Mouse (Mus musculus) thymus, adult 2 months (tissue): ENCODE data around the gene Hoxa9. TPM values are rescaled to one million over a fixed set of nuclear protein-coding genes. Genes with fewer than 3 reads are reported as not detected.

Source experiments
- DNase-seq: peaks from one replicate; pipeline ENCODE4 v3.0.0; 2021
- H3K27ac ChIP-seq: fragments of 200-500 bp; 2 replicates; pipeline ENCODE4 v1.5.1; 2012; ENCODE audit warnings: low read length, control low read depth; ENCODE audit not compliant: control insufficient read depth, insufficient read depth
- H3K27me3 ChIP-seq: fragments of 200-500 bp; 2 replicates; pipeline ENCODE4 v1.6.1; 2012; ENCODE audit warnings: mild to moderate bottlenecking, low read length, moderate library complexity, mixed read lengths; ENCODE audit not compliant: control insufficient read depth, insufficient read depth
- H3K36me3 ChIP-seq: fragments of 200-500 bp; 2 replicates; pipeline ENCODE4 v1.6.1; 2012; ENCODE audit warnings: mild to moderate bottlenecking, low read length, moderate library complexity; ENCODE audit not compliant: control insufficient read depth, insufficient read depth
- H3K4me1 ChIP-seq: fragments of 200-500 bp; replicated peaks from 2 replicates; pipeline ENCODE4 v1.6.1; 2012; ENCODE audit warnings: low read length; ENCODE audit not compliant: control insufficient read depth, insufficient read depth
- H3K4me3 ChIP-seq: fragments of 200-500 bp; 2 replicates; pipeline ENCODE4 v1.5.1; 2012; ENCODE audit warnings: mild to moderate bottlenecking, low read length, control low read depth, moderate library complexity; ENCODE audit not compliant: control insufficient read depth, insufficient read depth
- CTCF ChIP-seq: fragments of 200-500 bp; IDR thresholded peaks from 2 replicates; pipeline ENCODE4 v1.5.1; 2012; ENCODE audit warnings: mild to moderate bottlenecking, control low read depth, low read length, moderate library complexity, borderline replicate concordance; ENCODE audit not compliant: control insufficient read depth, poor library complexity, insufficient read depth; ENCODE audit errors: extremely low read depth
- POLR2A ChIP-seq: fragments of 200-500 bp; IDR thresholded peaks from 2 replicates; pipeline ENCODE4 v1.6.1; 2012; ENCODE audit warnings: mild to moderate bottlenecking, low read length, control low read depth, moderate library complexity; ENCODE audit not compliant: control insufficient read depth, poor library complexity, insufficient read depth; ENCODE audit errors: extremely low read depth
- WGBS: fragments of 180-500 bp; shearing (Covaris S2); methylation state at CpG from one replicate; pipeline ENCODE4 v1.1.7; 2018; 5-methylcytosine and 5-hydroxymethylcytosine counted together
- polyA plus RNA-seq: library from polyadenylated mRNA; depleted of rRNA; stranded (reverse); fragments of >200 nt; gene quantifications from 2 replicates; pipeline ENCODE4 v1.2.3, GENCODE M21; 2012; rRNA removed

Gene Hoxa9
- 0.26 and 0.56 TPM in 2 replicates for polyA plus RNA-seq

GRCm38 (mm10) chr6:52230516-52231165 lies at the start of gene Hoxa9:
Gene Hoxa9, minus strand, starts transcription at chr6:52231089.
- TF ChIP-seq CTCF (no peak), POLR2A (no peak)
- Histone ChIP-seq H3K27ac (no peak within 1 kb of the TSS), H3K4me3 (no peak within 1 kb of the TSS), H3K27me3 (peaks cover 52% of the 10 kb centered on the region), H3K36me3 (no peaks in the 10 kb centered on the region), H3K4me1 (peaks cover 5% of the 10 kb centered on the region; the same call in 1 of the 2 replicates)
- 6% methylated on average over 26 of the region's 36 CpGs for WGBS
- no peak for DNase-seq

GRCm38 (mm10) chr6:52276920-52277319 lies 46.0 kb upstream of the Hoxa9 start:
- 38% methylated on average over 5 of the region's 5 CpGs for WGBS
- TF ChIP-seq POLR2A, result no peak
- no peak for TF ChIP-seq CTCF
- H3K27ac ChIP-seq, result no peak overlapping the region
- no peak for DNase-seq
- no peaks in the 10 kb centered on the region for H3K4me1 ChIP-seq
- no peaks in the 10 kb centered on the region for H3K36me3 ChIP-seq
- H3K27me3 ChIP-seq, result peaks cover 36% of the 10 kb centered on the region
- H3K4me3 ChIP-seq, result no peak overlapping the region

- H3K27me3 ChIP-seq, result peaks cover 36% of the 10 kb centered on the region
- H3K27ac ChIP-seq, result no peak overlapping the region
These were observed 45.5 kb upstream of the Hoxa9 start for GRCm38 (mm10) chr6:52276382-52276781.

GRCm38 (mm10) chr6:52275563-52276280 lies 44.8 kb upstream of the Hoxa9 start:
- no peaks in the 10 kb centered on the region for H3K4me1 ChIP-seq
- no peaks in the 10 kb centered on the region for H3K36me3 ChIP-seq
- no peak overlapping the region for H3K4me3 ChIP-seq
- no peak overlapping the region for H3K27ac ChIP-seq
- 52% methylated on average over 8 of the region's 8 CpGs for WGBS
- TF ChIP-seq POLR2A (no peak), CTCF (no peak)
- H3K27me3 ChIP-seq, result peaks cover 36% of the 10 kb centered on the region
- DNase-seq, result no peak

More at GRCm38 (mm10) chr6:52276382-52276781, 45.5 kb upstream of the Hoxa9 start:
- Histone ChIP-seq H3K36me3 (no peaks in the 10 kb centered on the region), H3K4me3 (no peak overlapping the region), H3K4me1 (no peaks in the 10 kb centered on the region)
- TF ChIP-seq CTCF, result no peak
- no peak for TF ChIP-seq POLR2A
- no peak for DNase-seq
- 29% methylated on average over 6 of the region's 6 CpGs for WGBS

- WGBS, result 20% methylated on average over 11 of the region's 11 CpGs
- no peak for TF ChIP-seq POLR2A
- TF ChIP-seq CTCF, result no peak
- peaks cover 43% of the 10 kb centered on the region for H3K27me3 ChIP-seq
- no peak overlapping the region for H3K27ac ChIP-seq
- no peaks in the 10 kb centered on the region for H3K4me1 ChIP-seq
- no peak overlapping the region for H3K4me3 ChIP-seq
- no peak for DNase-seq
- no peaks in the 10 kb centered on the region for H3K36me3 ChIP-seq
These were observed 43.7 kb upstream of the Hoxa9 start for GRCm38 (mm10) chr6:52274576-52274975.

GRCm38 (mm10) chr6:52273656-52274280 lies 42.9 kb upstream of the Hoxa9 start:
- WGBS, result 23% methylated on average over 22 of the region's 22 CpGs
- Histone ChIP-seq H3K27ac (no peak overlapping the region), H3K27me3 (peaks cover 45% of the 10 kb centered on the region), H3K4me1 (no peaks in the 10 kb centered on the region), H3K4me3 (no peak overlapping the region), H3K36me3 (no peaks in the 10 kb centered on the region)
- DNase-seq, result no peak
- TF ChIP-seq CTCF (no peak), POLR2A (no peak)
